Mouse (Mus musculus) forebrain, embryonic 16.5 days (tissue): ENCODE data around the gene Zcchc2. TPM values are rescaled to one million over a fixed set of nuclear protein-coding genes. Genes with fewer than 3 reads are reported as not detected.

ENCODE experiments used
- ATAC-seq: fragments of 200-750 bp; cut with Nextera tagmentation; 2 replicates; pipeline ENCODE4 v1.8.0; 2017; ENCODE audit warnings: mild to moderate bottlenecking, moderate library complexity
- H3K27ac ChIP-seq: fragments of 300-500 bp; sonication (generic); 2 replicates; pipeline ENCODE4 v1.5.1; 2014; ENCODE audit warnings: low read length, control low read depth
- H3K27me3 ChIP-seq: fragments of 300-500 bp; sonication (generic); replicated peaks from 2 replicates; pipeline ENCODE4 v1.6.1; 2014; ENCODE audit warnings: low read length; ENCODE audit not compliant: control insufficient read depth, insufficient read depth
- H3K36me3 ChIP-seq: fragments of 300-500 bp; sonication (generic); 2 replicates; pipeline ENCODE4 v1.6.1; 2014; ENCODE audit not compliant: control insufficient read depth, insufficient read depth
- H3K4me1 ChIP-seq: fragments of 300-500 bp; sonication (generic); replicated peaks from 2 replicates; pipeline ENCODE4 v1.6.1; 2014; ENCODE audit warnings: low read length; ENCODE audit not compliant: control insufficient read depth, insufficient read depth
- H3K4me2 ChIP-seq: fragments of 300-500 bp; sonication (generic); 2 replicates; pipeline ENCODE4 v1.6.1; 2014; ENCODE audit warnings: mild to moderate bottlenecking, low read length, control low read depth
- H3K4me3 ChIP-seq: fragments of 300-500 bp; sonication (generic); replicated peaks from 2 replicates; pipeline ENCODE4 v1.5.1; 2014; ENCODE audit warnings: mild to moderate bottlenecking, low read length, control low read depth
- H3K9ac ChIP-seq: fragments of 300-500 bp; sonication (generic); replicated peaks from 2 replicates; pipeline ENCODE4 v1.6.1; 2014; ENCODE audit warnings: low read depth, low read length, control low read depth
- H3K9me3 ChIP-seq: fragments of 300-500 bp; sonication (generic); 2 replicates; pipeline ENCODE4 v1.6.1; 2016; ENCODE audit warnings: low read length; ENCODE audit not compliant: control insufficient read depth
- WGBS: fragments of 180-500 bp; shearing (Covaris S2); extraction: QIAGEN DNeasy Blood & Tissue Kit; methylation state at CpG from one replicate; pipeline ENCODE4 v1.1.7; 2014; 5-methylcytosine and 5-hydroxymethylcytosine counted together
- polyA plus RNA-seq: library from polyadenylated mRNA; unstranded; fragments of >200 nt; fragmentation: Nextera tagmentation; extraction: Ambion mirVana; gene quantifications from 2 replicates; pipeline ENCODE4 v1.2.1, GENCODE M21; 2015

The Zcchc2 gene
- 1.7 and 2.3 TPM in 2 replicates for polyA plus RNA-seq

DNA sequence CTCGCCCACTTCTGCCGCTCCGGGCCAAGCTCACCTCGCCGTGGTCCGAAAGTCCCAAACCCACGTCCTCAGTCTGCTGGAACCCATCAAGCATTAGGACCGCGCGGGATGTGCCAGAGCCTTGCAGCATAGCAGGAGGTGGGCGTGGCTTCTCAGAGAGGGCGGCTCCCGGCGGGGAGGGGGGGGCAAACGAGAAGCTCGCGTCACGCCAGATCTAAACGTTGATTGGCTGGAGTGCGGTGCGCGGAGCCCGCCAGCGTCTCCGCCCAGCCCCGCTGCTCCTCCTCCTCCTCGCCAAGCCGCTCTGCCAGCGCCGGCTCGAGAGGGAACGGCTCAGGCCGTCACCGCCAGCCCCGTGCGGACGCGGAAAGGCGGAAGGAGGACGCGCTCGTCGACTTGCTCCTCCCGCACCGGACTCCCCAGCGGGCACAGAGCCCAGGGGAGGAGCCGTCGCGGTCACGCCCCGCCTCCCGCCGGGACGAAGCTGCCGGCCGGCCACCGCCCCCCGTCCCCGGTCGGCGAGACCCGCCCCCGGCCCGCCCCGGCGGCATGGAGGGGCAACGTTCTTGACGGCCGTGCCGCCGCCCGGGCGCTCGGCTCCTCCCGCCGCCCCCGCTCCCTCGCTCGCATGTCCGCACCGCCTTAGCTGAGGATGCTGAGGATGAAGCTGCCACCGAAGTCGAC, at the start of gene Zcchc2:
TSS of gene Zcchc2 (plus strand) at position 269 of the 684 bp plus-strand sequence.
- ATAC-seq: peak; percentile 96
- H3K27ac ChIP-seq: peak within 1 kb of the TSS; percentile 92
- WGBS: under 1% methylated on average over 75 of the region's 83 CpGs

DNA sequence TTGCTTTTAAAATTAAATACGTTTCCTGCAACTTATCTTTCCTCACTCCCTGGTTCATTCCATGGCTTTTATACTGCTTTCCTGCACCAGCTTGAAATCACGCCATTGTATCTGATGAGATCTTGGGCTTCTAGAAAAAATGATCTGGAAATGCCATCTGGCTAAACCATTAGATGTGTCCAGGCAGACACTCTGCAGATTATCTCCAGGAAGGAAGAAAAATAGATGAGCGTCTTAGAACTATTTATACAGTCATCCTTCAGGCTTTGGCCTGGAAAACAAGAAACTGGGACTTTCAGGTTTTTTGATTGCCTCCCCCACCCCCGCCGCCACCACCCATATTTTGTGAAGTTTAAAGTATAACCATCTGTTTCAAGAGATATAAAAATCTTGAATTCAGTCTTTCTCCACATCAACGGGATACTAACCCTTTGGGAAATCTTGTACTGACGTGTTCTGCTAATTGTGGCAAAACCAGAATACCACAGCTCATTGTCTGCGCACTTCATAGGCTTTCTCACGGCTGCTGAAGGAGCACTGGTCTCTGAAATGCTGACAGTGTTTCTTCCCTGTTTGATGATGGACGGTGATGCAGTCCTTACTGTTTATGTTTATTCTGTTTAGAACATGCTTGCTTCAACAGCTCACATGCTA, 45.2 kb upstream of the Zcchc2 start:
- Histone ChIP-seq H3K9me3 (no peaks in the 10 kb centered on the region), H3K9ac (no peak overlapping the region), H3K27me3 (no peaks in the 10 kb centered on the region), H3K36me3 (no peaks in the 10 kb centered on the region), H3K4me1 (peaks cover 14% of the 10 kb centered on the region), H3K4me3 (no peak overlapping the region), H3K4me2 (no peak overlapping the region), H3K27ac (no peak overlapping the region)
- 74% methylated on average over 10 of the region's 10 CpGs for WGBS
- ATAC-seq: no peak

More for the DNA sequence above, at the start of gene Zcchc2:
- Histone ChIP-seq H3K9ac (peak within 1 kb of the TSS; percentile 75), H3K27me3 (no peaks in the 10 kb centered on the region), H3K4me2 (peak within 1 kb of the TSS; percentile 94), H3K9me3 (no peaks in the 10 kb centered on the region), H3K4me1 (peaks cover 15% of the 10 kb centered on the region), H3K4me3 (peak within 1 kb of the TSS; percentile 64), H3K36me3 (no peaks in the 10 kb centered on the region)

DNA sequence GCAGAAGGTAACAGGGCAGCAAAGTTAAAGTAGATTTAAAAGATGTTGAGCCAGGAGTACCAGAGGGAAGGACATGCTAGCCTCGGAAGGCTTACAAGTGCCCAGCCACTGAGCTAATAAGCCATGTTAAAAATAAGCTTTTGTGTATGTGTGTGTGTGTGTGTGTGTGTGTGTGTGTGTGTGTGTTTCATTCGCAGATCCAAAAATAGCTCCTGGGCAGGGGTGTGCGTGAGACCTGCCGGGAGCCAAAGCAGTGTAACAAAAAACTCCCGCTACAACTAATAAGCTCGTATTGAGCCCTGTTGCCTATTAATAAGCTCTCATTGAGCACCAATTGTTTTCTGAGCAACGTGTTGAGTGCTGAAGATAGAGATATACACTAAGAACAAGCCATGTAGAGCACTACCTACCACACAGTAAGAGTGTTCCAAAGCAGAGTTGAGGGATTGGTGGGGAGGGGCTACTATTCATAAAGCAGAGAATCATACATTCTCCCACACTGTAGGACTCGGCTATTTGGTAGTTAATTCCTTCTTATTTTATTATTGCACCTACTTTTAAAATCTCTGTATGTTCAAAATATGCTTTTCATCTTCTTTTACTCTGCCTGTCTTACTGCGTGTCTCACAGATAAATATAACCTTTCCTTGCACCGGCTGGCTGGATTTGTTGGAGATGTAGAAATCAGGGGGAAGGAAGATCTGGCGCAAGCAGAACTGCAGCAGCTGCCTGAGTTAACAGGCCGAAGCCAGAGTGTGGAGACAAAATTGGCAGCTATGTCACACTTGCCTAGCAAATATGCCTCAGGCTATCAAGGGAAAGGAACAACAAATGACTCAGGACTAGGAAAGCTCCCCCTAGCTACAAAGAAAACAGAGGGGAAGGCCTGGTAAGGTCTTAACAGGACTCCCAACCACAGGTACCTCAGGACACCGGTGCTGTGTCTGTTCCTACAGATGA, 43.3 kb upstream of the Zcchc2 start:
- WGBS: 24% methylated on average over 13 of the region's 13 CpGs
- peak; percentile 85 for ATAC-seq
- Histone ChIP-seq H3K4me2 (peak overlapping the region; percentile 32), H3K9me3 (no peaks in the 10 kb centered on the region), H3K4me1 (peaks cover 14% of the 10 kb centered on the region), H3K27me3 (no peaks in the 10 kb centered on the region), H3K36me3 (no peaks in the 10 kb centered on the region), H3K27ac (no peak overlapping the region), H3K4me3 (no peak overlapping the region), H3K9ac (no peak overlapping the region)

DNA sequence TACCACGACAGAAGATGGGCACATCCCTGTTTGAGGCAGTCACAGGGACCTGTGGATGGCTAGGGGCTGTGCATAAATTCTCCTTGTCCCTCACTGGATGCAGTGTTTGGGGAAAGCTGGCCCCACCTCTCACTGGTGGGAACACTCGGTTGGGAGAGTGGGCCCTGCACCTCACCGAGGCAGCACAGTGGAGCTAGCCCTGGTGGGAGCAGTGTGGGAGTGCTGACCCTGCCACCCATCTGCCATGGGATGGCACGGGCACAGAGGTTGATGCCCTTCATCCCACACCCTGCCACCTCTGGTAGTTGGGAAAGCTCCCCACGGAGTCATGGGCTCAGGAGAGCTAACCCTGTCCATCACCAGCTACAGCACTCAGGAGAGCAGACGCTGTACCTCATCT, 41.9 kb upstream of the Zcchc2 start:
- no peaks in the 10 kb centered on the region for H3K27me3 ChIP-seq
- H3K4me3 ChIP-seq: no peak overlapping the region
- ATAC-seq: no peak
- no peaks in the 10 kb centered on the region for H3K36me3 ChIP-seq
- H3K9me3 ChIP-seq: no peaks in the 10 kb centered on the region
- peaks cover 14% of the 10 kb centered on the region for H3K4me1 ChIP-seq
- no peak overlapping the region for H3K4me2 ChIP-seq
- H3K27ac ChIP-seq: no peak overlapping the region
- no peak overlapping the region for H3K9ac ChIP-seq
- WGBS: 89% methylated on average over 6 of the region's 6 CpGs

DNA sequence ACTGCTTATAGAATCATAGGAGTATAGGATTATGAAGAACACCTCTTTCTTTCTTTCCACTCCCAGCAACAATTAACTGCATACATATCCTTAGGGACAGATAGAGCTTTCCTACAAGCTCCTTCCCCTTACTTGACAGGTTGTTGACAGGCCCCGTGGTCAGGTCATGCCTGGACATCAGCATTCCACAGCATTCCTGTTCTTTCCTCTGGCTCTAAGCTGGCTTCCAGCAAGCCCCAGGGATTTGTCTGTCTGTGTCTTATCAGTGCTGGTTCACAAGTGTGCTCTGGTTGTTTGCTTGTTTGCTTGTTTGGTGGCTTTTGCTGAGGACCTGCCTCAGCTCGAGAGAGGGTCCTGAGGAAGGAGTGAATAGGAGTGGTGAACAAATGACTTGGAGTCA, 36.6 kb upstream of the Zcchc2 start:
- Histone ChIP-seq H3K27me3 (no peaks in the 10 kb centered on the region), H3K9me3 (no peaks in the 10 kb centered on the region; the same call in 1 of the 2 replicates), H3K4me3 (no peak overlapping the region), H3K4me1 (no peaks in the 10 kb centered on the region), H3K4me2 (no peak overlapping the region), H3K9ac (no peak overlapping the region), H3K36me3 (no peaks in the 10 kb centered on the region), H3K27ac (no peak overlapping the region)
- 77% methylated on average over 2 of the region's 2 CpGs for WGBS
- no peak for ATAC-seq

DNA sequence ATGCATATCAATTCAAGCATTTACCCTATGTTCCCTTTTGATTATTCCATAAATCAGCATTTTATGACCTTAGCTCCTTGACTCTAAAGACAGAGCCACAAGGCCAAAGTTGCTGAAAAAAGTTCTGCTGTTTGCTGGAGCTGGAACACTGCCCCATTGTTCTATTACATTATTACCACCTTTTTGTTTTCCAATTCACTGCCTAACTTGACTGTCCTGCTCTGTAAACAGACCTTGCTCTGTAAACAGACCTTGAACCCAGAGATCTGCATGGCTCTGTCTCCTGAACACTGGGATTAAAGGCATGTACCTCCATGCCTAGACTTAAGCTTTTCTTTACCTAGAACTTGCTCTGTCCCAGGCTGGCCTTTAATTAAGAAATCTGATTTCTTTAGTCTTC, 36.2 kb upstream of the Zcchc2 start:
- H3K27me3 ChIP-seq: no peaks in the 10 kb centered on the region
- no peaks in the 10 kb centered on the region for H3K36me3 ChIP-seq
- no peak overlapping the region for H3K4me3 ChIP-seq
- ATAC-seq: no peak
- H3K9me3 ChIP-seq: no peaks in the 10 kb centered on the region; the same call in 1 of the 2 replicates
- H3K4me2 ChIP-seq: no peak overlapping the region
- no peak overlapping the region for H3K27ac ChIP-seq
- no peaks in the 10 kb centered on the region for H3K4me1 ChIP-seq
- no peak overlapping the region for H3K9ac ChIP-seq

DNA sequence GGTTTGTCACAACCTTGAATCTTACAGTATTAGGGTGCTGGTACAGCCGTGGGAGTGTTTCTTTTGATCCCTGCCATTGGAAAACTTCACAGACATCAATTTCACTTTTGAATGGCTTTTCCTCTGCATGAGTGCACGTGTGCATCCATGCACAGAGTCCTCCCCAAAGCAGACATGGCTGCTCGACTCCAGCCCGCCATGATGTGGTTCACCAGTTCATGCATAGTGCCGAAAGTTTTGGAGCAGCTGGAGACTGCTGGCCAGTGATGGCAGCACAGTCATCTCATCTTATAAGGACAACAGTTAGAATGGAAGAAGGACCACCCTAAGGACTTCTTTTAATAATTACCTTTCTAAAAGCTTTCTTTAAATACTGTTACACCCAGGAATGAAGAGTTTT, 34.1 kb upstream of the Zcchc2 start:
- Histone ChIP-seq H3K27me3 (no peaks in the 10 kb centered on the region), H3K9ac (no peak overlapping the region), H3K4me2 (no peak overlapping the region), H3K27ac (no peak overlapping the region), H3K36me3 (no peaks in the 10 kb centered on the region), H3K4me1 (no peaks in the 10 kb centered on the region), H3K9me3 (no peaks in the 10 kb centered on the region; the same call in 1 of the 2 replicates), H3K4me3 (no peak overlapping the region)
- 66% methylated on average over 5 of the region's 5 CpGs for WGBS
- ATAC-seq: no peak

DNA sequence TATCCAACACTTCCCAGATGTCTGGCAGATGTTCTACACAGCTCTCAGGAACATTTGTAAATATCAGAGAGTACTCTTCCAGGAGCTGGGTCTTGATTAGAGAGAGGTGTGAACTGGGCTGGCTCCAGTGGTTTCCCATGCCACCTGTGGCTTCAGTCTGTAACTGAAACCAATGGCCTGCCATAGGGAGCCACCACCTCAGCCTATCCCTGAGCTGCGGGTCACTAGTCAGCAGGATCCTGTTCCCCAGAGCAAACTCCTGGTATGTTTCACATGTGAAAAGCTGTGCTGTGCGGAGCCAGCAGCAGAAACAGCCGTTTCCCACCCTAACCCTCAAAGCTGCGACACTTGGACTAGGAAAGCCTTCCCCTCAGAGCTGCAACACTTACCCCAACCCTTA, 28.7 kb upstream of the Zcchc2 start:
- no peak for ATAC-seq
- Histone ChIP-seq H3K27me3 (no peaks in the 10 kb centered on the region), H3K4me2 (no peak overlapping the region), H3K4me1 (no peaks in the 10 kb centered on the region), H3K9me3 (no peaks in the 10 kb centered on the region), H3K27ac (no peak overlapping the region), H3K4me3 (no peak overlapping the region), H3K9ac (no peak overlapping the region), H3K36me3 (no peaks in the 10 kb centered on the region)
- WGBS: 86% methylated on average over 4 of the region's 4 CpGs
